Mouse (Mus musculus): ENCODE data around the gene Dhx33. TPM values are rescaled to one million over a fixed set of nuclear protein-coding genes. Genes with fewer than 3 reads are reported as not detected.
A peak's percentile ranks its signal among the peaks of the same experiment; 100 is the strongest.

The Dhx33 gene
- polyA plus RNA-seq, 1 experiment, result 9.2 TPM

GRCm38 (mm10) chr11:70969271-70969794 lies 34.9 kb downstream of the Dhx33 start:
- H3K79me2 ChIP-seq (ENCODE audit: control insufficient read depth, insufficient read depth), result peaks cover 23% of the 10 kb centered on the region
- no peak for TF ChIP-seq POLR2AphosphoS2 (IDR thresholded peaks at IDR 0.05; ENCODE audit: insufficient read length, low read depth)
- no peak for TF ChIP-seq REST (IDR thresholded peaks at IDR 0.05; ENCODE audit: insufficient read depth, insufficient read length)
- TF ChIP-seq MYOD1 (IDR thresholded peaks at IDR 0.05; ENCODE audit: control insufficient read depth in 1 of 3, insufficient read length in 2 of 3, low read depth in 2 of 3), result no peak
- H3K27me3 ChIP-seq (ENCODE audit: control insufficient read depth, insufficient read depth, insufficient read length), result no peaks in the 10 kb centered on the region
- H3K4me3 ChIP-seq, result peak overlapping the region; percentile 96
- H3K4me2 ChIP-seq (ENCODE audit: low read depth), result peak overlapping the region; percentile 86
- H3ac ChIP-seq (ENCODE audit: control insufficient read depth, insufficient read length), result peak overlapping the region; percentile 52
- peaks cover 15% of the 10 kb centered on the region for H3K36me3 ChIP-seq (ENCODE audit: control insufficient read depth, insufficient read depth)

- TF ChIP-seq TCF3 (IDR thresholded peaks at IDR 0.05; ENCODE audit: insufficient read length, low read depth), result no peak
- no peak for TF ChIP-seq POLR2AphosphoS2 (IDR thresholded peaks at IDR 0.05; ENCODE audit: insufficient read length, low read depth)
- TF ChIP-seq MAX (IDR thresholded peaks at IDR 0.05; ENCODE audit: low read depth), result no peak
- no peak for TF ChIP-seq POLR2A (IDR thresholded peaks at IDR 0.05; ENCODE audit: insufficient read length, low read depth)
- TF ChIP-seq SRF (IDR thresholded peaks at IDR 0.05; ENCODE audit: control insufficient read depth, insufficient read length, low read depth), result no peak
- TF ChIP-seq E2F4 (IDR thresholded peaks at IDR 0.05; ENCODE audit: insufficient read depth), result no peak
- Histone ChIP-seq H3ac (ENCODE audit: control insufficient read depth, insufficient read length) (no peak overlapping the region), H3K4me3 (no peak overlapping the region), H3K27me3 (ENCODE audit: control insufficient read depth, insufficient read depth, insufficient read length) (no peaks in the 10 kb centered on the region), H3K4me2 (ENCODE audit: low read depth) (no peak overlapping the region), H3K36me3 (ENCODE audit: control insufficient read depth, insufficient read depth) (peaks cover 34% of the 10 kb centered on the region), H3K79me2 (ENCODE audit: control insufficient read depth, insufficient read depth) (peaks cover 25% of the 10 kb centered on the region)
Measured at GRCm38 (mm10) chr11:70964222-70964907, 39.9 kb downstream of the Dhx33 start.

DNA sequence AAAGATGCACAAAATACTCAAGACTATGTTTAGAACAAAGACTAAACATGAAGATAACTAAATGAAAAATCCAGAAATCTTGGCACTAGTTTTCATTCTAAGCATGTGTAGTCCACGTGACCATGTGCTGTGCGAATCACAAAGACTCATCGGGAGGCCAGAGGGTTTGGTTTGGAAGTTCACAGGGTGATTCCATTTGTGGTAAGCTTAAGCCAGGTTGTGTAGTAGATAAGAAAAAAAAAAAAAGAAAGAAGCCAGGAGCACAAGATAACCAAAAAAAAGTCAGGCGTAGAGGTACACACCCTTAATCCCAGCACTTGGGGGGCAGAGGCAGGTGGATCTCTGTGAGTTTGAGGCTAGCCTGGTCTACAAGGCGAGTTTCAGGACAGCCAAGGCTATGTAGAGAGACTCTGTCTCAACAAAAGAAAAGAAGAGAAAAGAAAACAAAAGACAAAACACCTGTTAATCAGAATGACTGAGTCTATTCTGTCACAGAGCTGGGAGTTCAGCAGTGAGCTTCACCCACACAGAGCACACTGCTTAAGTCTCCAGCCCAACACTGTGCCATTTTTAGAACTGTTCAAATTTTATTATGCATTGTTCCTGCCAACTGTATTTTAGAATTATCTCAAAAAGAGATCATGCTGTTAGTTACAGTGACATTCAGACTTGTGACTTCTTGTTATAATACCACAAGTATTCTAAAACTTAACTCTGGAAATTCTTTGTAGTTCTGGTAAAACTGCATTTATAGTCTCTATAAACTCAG lies 43.3 kb downstream of the Dhx33 start:
- H3K36me3 ChIP-seq (ENCODE audit: control insufficient read depth, insufficient read depth), result peaks cover 57% of the 10 kb centered on the region
- TF ChIP-seq POLR2AphosphoS2 (IDR thresholded peaks at IDR 0.05; ENCODE audit: insufficient read length, low read depth) (no peak), USF1 (IDR thresholded peaks at IDR 0.05; ENCODE audit: low read depth) (no peak), TCF3 (IDR thresholded peaks at IDR 0.05; ENCODE audit: insufficient read length, low read depth) (no peak), TCF12 (IDR thresholded peaks at IDR 0.05; ENCODE audit: insufficient read depth, poor library complexity, severe bottlenecking) (no peak)
- no peak overlapping the region for H3K4me2 ChIP-seq (ENCODE audit: low read depth)
- H3K27me3 ChIP-seq (ENCODE audit: control insufficient read depth, insufficient read depth, insufficient read length), result no peaks in the 10 kb centered on the region
- peaks cover 6% of the 10 kb centered on the region for H3K79me2 ChIP-seq (ENCODE audit: control insufficient read depth, insufficient read depth)
- H3K4me3 ChIP-seq, result no peak overlapping the region
- no peak overlapping the region for H3ac ChIP-seq (ENCODE audit: control insufficient read depth, insufficient read length)

- no peak for TF ChIP-seq SRF (IDR thresholded peaks at IDR 0.05; ENCODE audit: control insufficient read depth, insufficient read length, low read depth)
- TF ChIP-seq MAX (IDR thresholded peaks at IDR 0.05; ENCODE audit: low read depth), result no peak
- TF ChIP-seq USF1 (IDR thresholded peaks at IDR 0.05; ENCODE audit: low read depth), result no peak
- TF ChIP-seq E2F4 (IDR thresholded peaks at IDR 0.05; ENCODE audit: insufficient read depth), result no peak
- no peak for TF ChIP-seq TCF3 (IDR thresholded peaks at IDR 0.05; ENCODE audit: insufficient read length, low read depth)
- TF ChIP-seq MYOD1 (IDR thresholded peaks at IDR 0.05; ENCODE audit: control insufficient read depth in 1 of 3, insufficient read length in 2 of 3, low read depth in 2 of 3), result no peak
- no peak for TF ChIP-seq POLR2A (IDR thresholded peaks at IDR 0.05; ENCODE audit: insufficient read length, low read depth)
- no peak for TF ChIP-seq MYOG (IDR thresholded peaks at IDR 0.05; ENCODE audit: control insufficient read depth in 1 of 3, insufficient read depth in 1 of 3, insufficient read length in 2 of 3, low read depth in 2 of 3)
- no peak for TF ChIP-seq POLR2AphosphoS2 (IDR thresholded peaks at IDR 0.05; ENCODE audit: insufficient read length, low read depth)
- no peak for TF ChIP-seq TCF12 (IDR thresholded peaks at IDR 0.05; ENCODE audit: insufficient read depth, poor library complexity, severe bottlenecking)
- no peak for TF ChIP-seq CEBPB (IDR thresholded peaks at IDR 0.05; ENCODE audit: insufficient read depth, poor library complexity, severe bottlenecking)
- no peak for TF ChIP-seq REST (IDR thresholded peaks at IDR 0.05; ENCODE audit: insufficient read depth, insufficient read length)
- Histone ChIP-seq H3ac (ENCODE audit: control insufficient read depth, insufficient read length) (no peak overlapping the region), H3K79me2 (ENCODE audit: control insufficient read depth, insufficient read depth) (no peaks in the 10 kb centered on the region), H3K27me3 (ENCODE audit: control insufficient read depth, insufficient read depth, insufficient read length) (no peaks in the 10 kb centered on the region), H3K4me2 (ENCODE audit: low read depth) (no peak overlapping the region), H3K4me3 (no peak overlapping the region), H3K36me3 (ENCODE audit: control insufficient read depth, insufficient read depth) (peaks cover 85% of the 10 kb centered on the region)
Measured at GRCm38 (mm10) chr11:70954711-70955110, 49.5 kb downstream of the Dhx33 start.
